Mouse (Mus musculus) limb, embryonic 14.5 days (tissue): ENCODE data around the gene Cul4a. TPM values are rescaled to one million over a fixed set of nuclear protein-coding genes. Genes with fewer than 3 reads are reported as not detected.
"Not testable (repeated sequence)": the region's sequence is repeated elsewhere in the genome, so short reads cannot be mapped to it uniquely, and the experiment has no call there.

Experiments used
- ATAC-seq: fragments of 200-750 bp; cut with Nextera tagmentation; 2 replicates; pipeline ENCODE4 v1.8.0; 2017; ENCODE audit warnings: low read depth, moderate number of reproducible peaks, moderate TSS enrichment; ENCODE audit not compliant: low FRiP score
- DNase-seq: peaks from one replicate; pipeline ENCODE4 v3.0.0-alpha.2; 2015; ENCODE audit warnings: low spot score
- H3K27ac ChIP-seq: fragments of 300-500 bp; sonication (generic); replicated peaks from 2 replicates; pipeline ENCODE4 v1.5.1; 2014; ENCODE audit warnings: low read depth, mild to moderate bottlenecking, low read length, moderate library complexity, mixed read lengths
- H3K27me3 ChIP-seq: fragments of 300-500 bp; sonication (generic); 2 replicates; pipeline ENCODE4 v1.6.1; 2014; ENCODE audit warnings: low read length, mixed read lengths; ENCODE audit not compliant: control insufficient read depth, insufficient read depth
- H3K36me3 ChIP-seq: fragments of 300-500 bp; sonication (generic); 2 replicates; pipeline ENCODE4 v1.6.1; 2014; ENCODE audit warnings: mild to moderate bottlenecking, low read length, moderate library complexity, mixed read lengths; ENCODE audit not compliant: control insufficient read depth, insufficient read depth
- H3K4me1 ChIP-seq: fragments of 300-500 bp; sonication (generic); 2 replicates; pipeline ENCODE4 v1.6.1; 2014; ENCODE audit warnings: antibody characterized with exemption, low read length, mixed read lengths; ENCODE audit not compliant: control insufficient read depth, insufficient read depth
- H3K4me2 ChIP-seq: fragments of 300-500 bp; sonication (generic); replicated peaks from 2 replicates; pipeline ENCODE4 v1.6.1; 2014; ENCODE audit warnings: low read depth, mild to moderate bottlenecking, low read length, moderate library complexity; ENCODE audit not compliant: severe bottlenecking
- H3K4me3 ChIP-seq: fragments of 300-500 bp; sonication (generic); replicated peaks from 2 replicates; pipeline ENCODE4 v1.5.1; 2014; ENCODE audit warnings: low read length
- H3K9ac ChIP-seq: fragments of 300-500 bp; sonication (generic); 2 replicates; pipeline ENCODE4 v1.6.1; 2014; ENCODE audit warnings: mild to moderate bottlenecking, low read depth, low read length, moderate library complexity; ENCODE audit not compliant: severe bottlenecking
- H3K9me3 ChIP-seq: fragments of 300-500 bp; sonication (generic); 2 replicates; pipeline ENCODE4 v1.6.1; 2016; ENCODE audit warnings: low read length; ENCODE audit not compliant: control insufficient read depth
- POLR2A ChIP-seq: fragments of 200-500 bp; IDR thresholded peaks from 2 replicates; pipeline ENCODE4 v1.8.0; 2012; ENCODE audit warnings: inconsistent platforms, mild to moderate bottlenecking, moderate library complexity, borderline replicate concordance; ENCODE audit not compliant: insufficient read depth, insufficient read length; ENCODE audit errors: extremely low read depth
- WGBS: fragments of 180-500 bp; shearing (Covaris S2); extraction: QIAGEN DNeasy Blood & Tissue Kit; methylation state at CpG from one replicate; pipeline ENCODE4 v1.1.7; 2014; 5-methylcytosine and 5-hydroxymethylcytosine counted together
- polyA plus RNA-seq, 2 experiments: library from polyadenylated mRNA; depleted of rRNA in 1 of 2; stranded (reverse) in 1 of 2; unstranded in 1 of 2; fragments of >200 nt; fragmentation: Nextera tagmentation in 1 of 2; extraction: Ambion mirVana in 1 of 2; gene quantifications; 2 replicates each; pipeline versions ENCODE4 v1.2.1 to v1.2.3; 2012 to 2014

The Cul4a gene
- polyA plus RNA-seq, 2 experiments, result 81.6 to 110 TPM

GRCm38 (mm10) chr8:13075044-13075443, 30.4 kb upstream of the Cul4a start:
- no peaks in the 10 kb centered on the region for H3K9me3 ChIP-seq
- ATAC-seq (no peak), DNase-seq (no peak)
- TF ChIP-seq POLR2A, result no peak
- no peak overlapping the region for H3K27ac ChIP-seq
- peaks cover 67% of the 10 kb centered on the region for H3K36me3 ChIP-seq
- WGBS, result 91% methylated on average over 8 of the region's 8 CpGs
- no peaks in the 10 kb centered on the region for H3K27me3 ChIP-seq
- no peak overlapping the region for H3K9ac ChIP-seq
- H3K4me2 ChIP-seq, result no peak overlapping the region
- no peak overlapping the region for H3K4me3 ChIP-seq
- H3K4me1 ChIP-seq, result no peaks in the 10 kb centered on the region

GRCm38 (mm10) chr8:13075579-13075978, 29.8 kb upstream of the Cul4a start:
- 88% methylated on average over 1 of the region's 1 CpGs for WGBS
- not testable (repeated sequence) for ATAC-seq, DNase-seq, H3K27ac ChIP-seq, H3K4me3 ChIP-seq, H3K9ac ChIP-seq, H3K4me1 ChIP-seq, H3K4me2 ChIP-seq, H3K9me3 ChIP-seq, H3K27me3 ChIP-seq
- H3K36me3 ChIP-seq, result peaks cover 73% of the 10 kb centered on the region

- WGBS, result 86% methylated on average over 7 of the region's 7 CpGs
- no peak overlapping the region for H3K4me3 ChIP-seq
- no peak for TF ChIP-seq POLR2A
- no peak overlapping the region for H3K9ac ChIP-seq
- H3K4me1 ChIP-seq, result no peaks in the 10 kb centered on the region
- DNase-seq, result no peak
- H3K36me3 ChIP-seq, result peaks cover 91% of the 10 kb centered on the region
- ATAC-seq, result no peak
- no peak overlapping the region for H3K27ac ChIP-seq
- H3K9me3 ChIP-seq, result no peaks in the 10 kb centered on the region
- H3K27me3 ChIP-seq, result no peaks in the 10 kb centered on the region
- H3K4me2 ChIP-seq, result no peak overlapping the region
These were observed 27.9 kb upstream of the Cul4a start for GRCm38 (mm10) chr8:13077542-13077941.

- no peaks in the 10 kb centered on the region for H3K27me3 ChIP-seq
- H3K9ac ChIP-seq, result peak overlapping the region; percentile 96
- peak overlapping the region; percentile 96 for H3K4me3 ChIP-seq
- H3K4me2 ChIP-seq, result peak overlapping the region; percentile 82
- H3K9me3 ChIP-seq, result no peaks in the 10 kb centered on the region
- peaks cover 14% of the 10 kb centered on the region for H3K4me1 ChIP-seq
- peaks cover 15% of the 10 kb centered on the region for H3K36me3 ChIP-seq
- 0 out of 2 replicates have a peak, but pooled peaks have one; percentile 50 for TF ChIP-seq POLR2A
- ATAC-seq (peak; percentile 78), DNase-seq (peak; percentile 88)
- peak overlapping the region; percentile 92 for H3K27ac ChIP-seq
- WGBS, result under 1% methylated on average over 34 of the region's 45 CpGs
These were observed 732 bp upstream of the Cul4a start for GRCm38 (mm10) chr8:13104691-13105086.

GRCm38 (mm10) chr8:13105908-13106551, 609 bp downstream of the Cul4a start:
- under 1% methylated on average over 27 of the region's 63 CpGs for WGBS
- ATAC-seq (peak; percentile 34), DNase-seq (no peak)

More at GRCm38 (mm10) chr8:13105908-13106551, 609 bp downstream of the Cul4a start:
- no peaks in the 10 kb centered on the region for H3K27me3 ChIP-seq
- H3K4me2 ChIP-seq, result peak overlapping the region; percentile 86
- H3K36me3 ChIP-seq, result peaks cover 9% of the 10 kb centered on the region
- H3K9ac ChIP-seq, result peak overlapping the region; percentile 96
- peak overlapping the region; percentile 96 for H3K4me3 ChIP-seq
- peaks cover 14% of the 10 kb centered on the region for H3K4me1 ChIP-seq
- TF ChIP-seq POLR2A, result no peak
- no peaks in the 10 kb centered on the region for H3K9me3 ChIP-seq
- peak overlapping the region; percentile 90 for H3K27ac ChIP-seq
